Mouse (Mus musculus): Measurements from ENCODE around the gene Syp.

DNA sequence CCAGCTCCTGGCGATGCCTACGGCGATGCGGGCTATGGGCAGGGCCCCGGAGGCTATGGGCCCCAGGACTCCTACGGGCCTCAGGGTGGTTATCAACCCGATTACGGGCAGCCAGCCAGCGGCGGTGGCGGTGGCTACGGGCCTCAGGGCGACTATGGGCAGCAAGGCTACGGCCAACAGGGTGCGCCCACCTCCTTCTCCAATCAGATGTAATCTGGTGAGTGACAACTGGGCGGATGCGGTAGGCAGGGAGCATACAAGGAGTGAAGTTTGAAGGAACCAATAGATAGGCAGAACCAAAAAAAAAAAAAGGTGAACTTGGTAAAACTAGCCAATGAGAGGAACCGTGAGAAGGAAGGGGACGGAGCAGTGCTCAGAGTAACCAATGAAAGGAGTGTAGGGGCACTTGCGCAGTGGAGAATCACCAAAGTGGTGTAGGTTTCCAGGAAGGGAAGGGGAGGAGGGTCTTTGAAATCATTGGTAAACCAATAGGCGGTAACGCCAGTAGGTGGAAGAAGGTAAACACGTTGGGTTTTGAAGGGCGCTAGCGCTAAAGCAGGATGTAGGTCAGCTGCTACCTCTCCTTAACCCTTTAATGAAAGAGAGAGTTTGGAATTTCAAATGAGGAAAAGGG is 10.5 kb downstream of the Syp start:
- TF ChIP-seq POLR2A (IDR thresholded peaks at IDR 0.05; ENCODE audit: insufficient read depth, low read depth, low read length): 0 out of 2 replicates have a peak, but pooled peaks have one; percentile 23
- TF ChIP-seq CTCF (IDR thresholded peaks at IDR 0.05; ENCODE audit: insufficient read depth, low read depth, low read length): no peak
